Mouse (Mus musculus) heart, postnatal 10 days (tissue): ENCODE measurements at regions not wholly inside any gene's neighbourhood (a gene's known extent, or its start where the extent isn't known, plus 50 kb on each side); places are given as distances from the start of the nearest gene placed in this dataset.
"Not testable (repeated sequence)": the region's sequence is repeated elsewhere in the genome, so short reads cannot be mapped to it uniquely, and the experiment has no call there.

Experiments
- DNase-seq, 2 experiments: peaks; one replicate each; pipeline ENCODE4 v3.0.0; 2021
- intact Hi-C: fragments of 180-260 bp; cut with DNase I; formaldehyde crosslinking; loops from one replicate; pipeline ENCODE4 v1.15.1; 2025

DNA sequence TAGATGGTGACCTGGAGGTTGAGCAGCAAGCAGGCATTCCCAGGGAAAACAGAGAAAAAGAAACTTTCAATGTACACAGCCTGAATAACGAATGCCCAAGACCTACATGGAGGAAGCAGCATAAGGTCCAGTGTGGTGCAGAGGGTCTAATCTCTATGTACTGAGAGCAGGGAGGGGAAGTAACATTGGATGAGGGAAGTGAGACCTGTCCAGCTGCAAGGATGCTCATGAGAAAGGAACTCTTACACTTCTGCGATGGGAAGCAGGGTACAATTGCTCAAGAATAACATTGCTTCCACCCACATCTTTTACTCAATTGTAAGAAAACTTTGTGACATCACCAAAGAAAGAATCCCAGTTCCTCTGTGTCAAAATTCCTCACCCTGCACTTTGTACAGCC is 419.8 kb upstream of the Id2 start:
- intact Hi-C loops: no loop called here
- no peak for DNase-seq

DNA sequence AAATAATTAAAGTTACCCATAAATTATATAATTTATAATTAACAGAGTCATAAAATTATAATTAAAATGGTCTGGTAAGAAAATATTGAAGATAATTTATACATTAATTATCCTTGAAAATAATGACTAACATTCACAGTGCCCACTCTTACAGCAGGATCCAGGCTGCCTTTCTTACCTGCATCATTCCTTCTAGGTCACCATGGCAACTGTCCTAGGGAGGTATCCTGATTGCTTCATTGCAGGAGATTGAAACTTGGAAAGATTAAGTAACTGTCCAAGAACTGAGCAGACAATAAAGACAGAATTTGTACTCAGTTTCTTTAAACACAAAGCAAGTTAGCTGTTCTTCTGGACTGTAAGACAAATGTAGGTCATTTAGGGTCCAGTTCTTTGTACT is 416.7 kb upstream of the Id2 start:
- DNase-seq: no peak

DNA sequence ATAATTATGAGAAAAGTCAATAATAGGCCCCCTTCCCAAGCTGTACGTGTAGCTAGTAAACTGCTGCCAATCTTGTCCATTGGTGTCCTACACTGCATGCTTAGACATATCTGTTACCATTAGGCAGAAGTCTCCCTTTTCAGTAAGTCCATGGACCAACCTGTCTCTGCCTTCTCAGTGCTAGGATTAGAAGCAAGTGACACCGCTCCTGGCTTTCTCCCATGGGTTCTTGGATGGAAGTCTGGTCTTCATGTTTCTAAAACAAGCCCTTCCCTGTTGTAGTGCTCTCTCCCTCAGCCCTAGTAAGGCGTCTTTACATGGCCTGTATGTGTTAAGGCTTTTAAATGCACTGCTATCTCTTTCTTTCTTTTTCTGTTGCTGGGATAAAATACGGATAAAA is 412.7 kb upstream of the Id2 start:
- DNase-seq: no peak
- intact Hi-C loops: no loop called here

More for the DNA sequence above, 416.7 kb upstream of the Id2 start:
- intact Hi-C loops: no loop called here

DNA sequence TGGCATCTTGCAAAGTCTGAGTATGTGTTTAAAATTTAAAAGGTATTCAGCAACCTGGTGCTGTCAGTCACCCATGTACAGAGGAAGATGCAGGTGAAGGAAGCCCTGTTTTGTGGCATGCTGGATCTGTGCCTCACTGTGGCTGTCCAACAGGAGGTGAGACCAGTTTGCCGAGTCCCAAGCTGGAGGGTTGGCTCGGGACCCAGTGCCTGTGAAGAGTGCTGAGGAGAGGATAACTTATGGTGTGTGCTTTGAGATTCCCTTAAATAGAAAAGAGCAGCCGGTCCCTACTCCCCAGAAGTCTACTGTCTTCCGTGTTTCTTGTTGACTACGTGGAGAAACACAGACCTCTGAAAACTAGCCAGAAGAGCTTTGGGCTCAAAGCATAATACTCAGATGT is 396.3 kb upstream of the Id2 start:
- intact Hi-C loops: no loop called here
- no peak for DNase-seq

DNA sequence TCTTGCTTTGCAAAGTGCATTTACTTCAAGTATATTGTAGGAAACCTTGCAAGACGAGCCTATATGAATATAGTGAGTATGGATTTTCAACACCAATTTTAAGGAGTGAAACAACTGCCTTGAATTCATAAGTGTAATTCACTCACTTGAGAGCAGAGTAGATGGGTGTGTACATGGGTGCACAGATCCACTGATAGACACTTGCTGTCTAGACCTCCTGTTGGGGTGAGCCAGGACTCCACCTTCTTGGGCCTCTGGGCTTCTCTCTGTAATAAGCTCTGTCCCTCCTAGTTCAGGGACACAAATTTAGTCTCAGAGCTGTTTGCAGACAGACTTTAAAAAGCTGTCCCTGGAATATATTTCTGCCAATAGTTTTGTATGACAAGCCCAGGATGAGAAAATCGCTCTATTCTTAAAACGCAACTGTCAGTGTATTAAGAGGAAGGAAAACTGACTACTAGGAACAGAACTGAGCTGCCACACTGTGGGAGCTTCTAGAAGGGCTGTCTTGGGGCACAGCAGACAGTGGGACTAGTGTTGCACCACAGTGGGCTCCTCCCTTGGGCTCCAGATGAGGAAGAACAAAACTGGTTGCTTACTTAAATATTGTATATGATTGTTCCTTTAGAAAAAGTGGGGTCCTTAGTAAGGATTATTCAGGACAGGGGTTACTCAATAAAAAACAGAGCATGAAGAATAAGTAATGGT is 395.7 kb upstream of the Id2 start:
- DNase-seq: no peak
- intact Hi-C loops: no loop called here

DNA sequence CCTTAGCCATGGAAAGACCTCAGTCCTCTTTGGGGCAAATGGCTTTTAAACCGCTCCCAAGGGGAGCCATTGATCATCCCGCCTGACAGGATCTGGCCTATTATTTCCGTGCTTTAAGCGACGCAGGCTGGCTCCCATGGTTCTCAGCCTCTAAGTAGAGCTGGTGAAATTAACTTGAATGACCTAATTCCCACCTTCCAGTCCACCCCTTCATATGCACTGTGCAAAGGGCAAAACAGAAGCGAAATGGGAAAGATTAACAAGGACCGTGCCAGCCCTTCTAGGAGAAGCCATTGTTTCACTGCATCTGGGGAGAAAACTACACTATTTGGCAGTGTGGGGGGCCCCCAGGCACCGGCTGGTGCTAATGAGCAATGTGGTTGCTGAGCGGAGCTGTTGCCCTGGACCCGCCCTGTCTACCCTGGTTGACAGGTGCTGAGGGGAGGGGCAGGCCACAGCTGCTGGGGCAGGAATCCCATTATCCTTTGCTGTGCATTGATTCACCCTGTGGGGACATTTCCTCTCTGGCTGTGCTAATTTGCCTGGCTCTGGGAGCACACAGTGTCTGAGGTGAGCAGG is 378.3 kb upstream of the Id2 start:
- intact Hi-C loops: no loop called here
- no peak for DNase-seq

DNA sequence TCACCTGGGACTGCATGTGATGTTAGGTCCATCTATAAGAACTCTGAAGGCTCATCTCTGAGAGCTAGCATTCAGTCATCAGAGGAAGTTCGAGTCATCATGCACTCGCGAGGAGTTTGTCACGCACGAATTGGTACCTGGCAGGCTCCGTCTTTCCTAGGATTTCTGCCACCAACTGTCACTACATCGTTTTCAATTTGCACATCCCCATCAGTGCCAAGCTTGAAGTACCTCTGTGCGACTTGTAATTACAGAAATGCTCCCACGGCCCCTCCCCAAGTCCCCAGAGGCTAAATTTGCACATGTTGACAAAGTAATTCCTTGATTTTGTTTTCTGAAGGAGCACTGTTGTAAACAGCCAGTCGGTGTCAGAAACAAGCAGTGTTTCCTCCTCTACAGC is 372.2 kb upstream of the Id2 start:
- intact Hi-C loops: no loop called here
- DNase-seq: no peak

DNA sequence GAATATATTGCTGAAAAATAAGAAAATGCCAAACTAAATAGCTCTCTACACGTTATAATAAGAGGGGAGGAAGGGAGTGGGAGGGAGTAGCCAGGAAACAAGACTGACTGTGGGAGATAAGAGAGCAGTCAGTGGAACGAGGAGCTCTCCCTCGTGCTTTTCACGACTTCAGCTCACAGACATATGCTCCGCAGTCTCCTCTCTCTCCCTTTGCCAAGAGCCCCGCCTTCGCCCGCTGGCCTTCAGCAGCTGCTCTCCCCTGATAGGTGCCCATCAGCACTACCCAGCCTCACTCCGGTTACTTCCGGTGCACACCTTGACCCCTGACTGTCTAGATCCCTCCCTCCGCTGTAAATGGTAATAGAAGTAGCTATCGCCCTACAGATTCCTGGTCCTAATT is 370.8 kb upstream of the Id2 start:
- peak; percentile 32 to 41 for DNase-seq
- intact Hi-C loops: no loop called here

DNA sequence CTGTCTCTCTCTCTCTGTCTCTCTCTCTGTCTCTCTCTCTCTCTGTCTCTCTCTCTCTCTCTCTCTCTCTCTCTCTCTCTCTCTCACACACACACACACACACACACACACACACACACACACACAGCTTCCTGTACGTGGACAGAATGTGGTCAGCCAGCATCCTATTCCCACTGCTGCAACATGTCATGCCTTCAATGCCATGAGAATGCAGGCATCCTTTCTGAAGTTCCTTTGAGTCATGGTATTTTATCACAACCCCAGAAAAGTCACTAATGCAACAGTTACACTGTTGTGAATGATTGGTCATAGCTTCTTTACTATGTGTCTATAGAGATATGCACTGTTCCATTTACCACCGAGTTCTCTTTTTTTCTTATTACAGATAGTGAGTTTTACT is 365.8 kb upstream of the Id2 start:
- intact Hi-C loops, DNase-seq: not testable (repeated sequence)

DNA sequence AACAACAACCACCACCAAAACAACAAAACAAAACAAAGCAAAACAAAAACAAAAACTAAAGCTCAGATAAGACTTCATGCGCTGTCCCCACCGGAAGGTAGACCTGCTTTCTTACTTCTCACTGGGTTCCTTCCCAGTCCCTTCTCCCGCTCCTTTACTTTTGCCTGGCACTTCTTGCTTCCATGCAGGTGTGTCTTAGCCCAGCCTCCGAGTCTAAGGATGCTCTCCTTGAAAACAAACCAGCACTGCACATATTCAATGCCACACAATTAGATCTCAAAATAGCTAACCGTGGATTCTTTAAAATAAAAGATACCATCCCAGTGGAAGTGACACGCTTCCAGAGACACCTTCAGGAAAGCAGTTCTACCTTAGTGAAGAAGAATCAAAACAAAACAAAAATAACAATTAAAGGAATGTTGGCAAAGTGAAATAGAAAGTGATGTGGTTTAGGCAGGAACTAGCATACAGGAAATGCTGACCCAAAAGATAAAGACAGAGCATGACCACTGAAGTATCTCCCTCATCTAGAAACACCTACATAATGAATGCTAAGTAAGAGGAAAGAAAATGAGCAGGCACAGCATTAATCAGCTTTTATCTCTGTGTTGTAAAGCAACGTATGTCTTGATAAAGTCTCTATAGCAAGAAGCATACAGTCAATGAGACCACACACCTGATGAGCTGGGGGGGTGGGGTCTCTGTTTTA is 358.5 kb upstream of the Id2 start:
- DNase-seq: no peak
- intact Hi-C loops: no loop called here

DNA sequence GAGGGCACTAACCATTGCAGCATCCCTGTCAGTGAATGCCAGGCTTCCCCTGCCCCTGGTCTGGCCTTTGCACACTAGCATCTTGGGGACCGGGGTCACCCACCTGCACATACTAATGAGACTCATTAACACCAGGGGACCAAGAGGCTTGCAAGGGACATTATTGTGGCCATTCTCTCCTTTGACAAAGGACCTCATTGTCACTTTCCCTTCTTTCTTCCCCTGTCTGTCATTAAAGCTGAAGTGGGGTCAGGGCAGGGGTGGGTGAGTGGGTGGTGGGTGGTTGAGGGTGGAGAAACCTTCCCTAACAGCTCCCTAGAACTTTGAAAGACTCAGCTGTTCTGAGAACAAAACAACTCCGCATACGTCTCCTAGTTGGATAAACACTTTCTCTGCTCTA is 356.4 kb upstream of the Id2 start:
- intact Hi-C loops: no loop called here
- DNase-seq: no peak

DNA sequence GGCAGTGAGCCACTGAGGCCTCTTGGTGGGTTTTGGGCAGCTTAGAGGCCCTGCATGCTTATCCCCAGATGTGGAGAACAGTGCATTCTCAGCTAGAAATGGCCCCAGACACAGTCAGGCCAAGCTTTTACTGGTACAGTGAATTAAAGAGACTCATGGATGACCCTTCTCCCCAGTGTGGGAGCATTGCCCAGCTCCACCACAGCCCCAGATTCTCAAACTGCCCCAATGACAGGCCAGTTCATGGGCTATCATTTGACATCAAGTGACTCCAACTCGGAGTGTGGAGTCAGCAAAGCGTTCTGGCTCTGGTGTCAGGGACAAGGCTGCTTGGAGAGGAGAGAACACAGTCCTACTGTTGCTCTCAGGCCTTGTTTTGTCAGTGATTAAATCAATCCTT is 354.2 kb upstream of the Id2 start:
- intact Hi-C loops: no loop called here
- no peak for DNase-seq

DNA sequence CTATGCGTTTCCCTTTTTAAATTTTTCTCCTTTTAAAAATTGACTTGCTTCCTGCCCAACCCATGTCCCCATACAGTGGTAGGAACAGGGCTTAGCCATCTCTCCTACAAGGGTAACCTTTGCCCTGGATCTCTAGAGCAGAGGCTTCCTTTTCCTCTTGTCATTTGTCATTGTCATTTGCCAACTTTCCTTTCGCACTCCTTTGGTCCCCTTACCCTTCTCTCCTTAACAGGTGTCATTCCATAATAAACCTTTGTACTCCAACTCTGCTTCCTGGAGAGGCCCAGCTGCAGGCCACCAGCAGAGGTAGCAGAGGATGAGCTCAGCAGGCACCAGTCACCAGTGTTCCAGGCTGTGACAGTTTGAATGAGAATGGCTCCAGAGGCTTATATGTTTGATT is 347.4 kb upstream of the Id2 start:
- intact Hi-C loops: no loop called here
- DNase-seq: no peak

DNA sequence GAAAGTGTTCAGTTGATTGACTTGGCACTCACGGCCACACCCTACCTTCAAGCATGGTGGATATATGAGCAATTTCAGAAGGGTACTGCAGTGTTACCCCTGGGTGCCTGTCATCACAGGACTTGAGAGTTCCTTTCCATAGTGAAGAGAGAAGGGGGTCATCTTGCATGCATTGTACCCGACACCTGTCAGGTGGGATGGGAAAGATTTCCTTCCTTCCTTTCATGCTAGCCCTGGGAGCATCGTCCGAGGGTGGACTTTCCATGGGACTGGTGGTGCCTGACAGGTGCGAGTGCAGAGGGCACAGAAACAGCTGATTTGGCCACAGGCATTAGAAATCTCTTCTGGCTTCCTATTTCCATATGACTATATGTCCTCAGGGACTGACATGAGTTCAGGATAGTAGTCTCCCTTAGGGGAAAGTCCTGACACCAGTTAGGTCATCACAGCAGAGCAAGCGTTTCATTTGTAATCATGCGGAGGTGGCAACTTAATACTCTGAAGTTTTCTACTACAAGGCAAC is 342.1 kb upstream of the Id2 start:
- intact Hi-C loops: no loop called here
- no peak for DNase-seq

DNA sequence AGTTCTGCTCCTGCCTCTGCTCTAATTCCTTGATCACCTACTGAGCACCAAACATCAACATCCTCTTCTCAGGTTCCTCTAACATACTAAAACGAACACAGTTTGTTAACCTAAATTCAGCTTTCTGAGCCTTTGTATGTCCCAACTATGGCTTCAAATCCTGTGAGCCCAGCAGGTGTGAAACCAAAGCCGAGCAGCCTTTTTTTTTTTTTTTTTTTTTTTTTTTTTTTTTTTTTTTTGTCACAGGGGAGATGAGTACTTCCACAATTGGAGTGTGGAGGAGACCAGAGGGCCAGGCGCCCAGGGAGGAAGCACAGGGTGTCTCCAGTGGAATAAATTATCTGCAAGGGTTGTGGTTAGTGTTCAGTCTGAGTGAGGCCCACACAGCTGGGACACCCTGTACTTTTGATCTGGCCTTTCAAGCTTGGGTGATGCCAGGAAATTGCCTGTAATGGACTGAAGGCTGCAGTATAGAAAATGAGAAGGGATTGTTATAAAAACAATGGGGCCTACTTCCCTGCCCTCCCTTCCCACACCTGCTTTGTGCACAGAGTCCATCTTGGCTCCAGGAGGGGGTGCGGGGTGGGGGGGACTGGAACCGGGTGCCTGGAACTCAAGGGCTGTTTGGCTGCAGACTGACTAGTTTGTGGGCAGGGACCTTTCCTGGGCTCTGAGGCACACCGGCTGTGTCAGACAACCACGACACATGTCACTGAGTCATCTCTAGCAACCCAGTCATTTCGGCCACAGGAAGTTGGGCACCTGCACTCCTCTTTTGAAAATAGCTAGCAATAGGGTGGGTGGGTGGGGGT is 341.5 kb upstream of the Id2 start:
- peak in 1 of 2 experiments; percentile 12 for DNase-seq
- intact Hi-C loops: no loop called here

DNA sequence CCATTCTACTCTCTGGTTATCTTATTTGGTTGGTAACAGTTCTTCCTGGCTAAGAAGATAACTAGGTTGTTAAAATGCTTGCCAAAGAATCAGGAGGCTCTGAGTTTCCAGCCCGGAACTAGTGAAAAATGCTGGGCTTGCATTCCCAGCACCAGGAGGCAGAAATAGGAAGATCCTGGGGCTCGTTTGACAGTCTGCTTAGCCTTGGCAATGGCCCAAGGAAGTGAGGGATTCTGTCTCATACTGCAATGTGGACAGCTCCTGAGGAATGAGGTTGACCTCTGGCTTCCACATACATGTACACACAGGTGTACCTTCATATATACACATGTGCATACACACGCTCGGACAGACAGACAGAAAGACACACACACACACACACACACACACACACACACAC is 340.6 kb upstream of the Id2 start:
- intact Hi-C loops: loop anchor here (2.0 kb wide), 1 partner anchor 17 kb away; no protein-coding TSS in a partner anchor
- DNase-seq: peak in 1 of 2 experiments; percentile 26

DNA sequence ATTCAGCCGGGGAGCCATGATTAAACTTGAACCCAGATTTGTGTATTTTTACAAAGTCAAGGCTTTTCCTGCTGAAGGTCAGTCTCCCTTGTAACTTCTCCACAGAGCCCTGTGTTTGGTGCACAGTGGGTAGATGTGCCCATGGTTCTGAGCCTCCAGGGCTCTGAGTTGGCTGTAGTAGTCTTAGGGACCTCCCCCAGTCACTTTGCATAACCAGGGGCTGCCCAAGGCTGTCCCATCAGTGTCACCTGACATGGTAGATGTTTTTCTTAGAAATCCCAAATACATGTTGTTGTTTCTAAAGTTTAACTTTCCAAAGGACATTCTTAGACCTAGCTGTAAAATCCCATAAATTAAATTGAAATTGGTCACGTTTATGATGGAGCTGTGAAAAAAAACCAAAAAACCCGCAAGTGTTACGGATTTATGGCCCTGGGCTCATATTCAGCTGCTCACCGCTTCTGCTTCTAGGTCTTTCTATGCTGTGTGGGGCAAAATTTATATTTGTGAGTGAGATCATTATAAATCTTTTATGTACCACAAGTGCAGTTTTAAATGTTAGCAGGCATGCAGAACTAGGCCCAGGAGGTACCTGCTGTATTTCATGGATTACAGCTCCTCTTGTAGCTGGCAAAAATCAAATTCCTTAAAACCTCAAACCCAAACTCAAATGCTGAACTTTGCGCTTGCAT is 339.4 kb upstream of the Id2 start:
- intact Hi-C loops: loop anchor here (2.0 kb wide), 1 partner anchor 16 kb away; no protein-coding TSS in a partner anchor
- no peak for DNase-seq

DNA sequence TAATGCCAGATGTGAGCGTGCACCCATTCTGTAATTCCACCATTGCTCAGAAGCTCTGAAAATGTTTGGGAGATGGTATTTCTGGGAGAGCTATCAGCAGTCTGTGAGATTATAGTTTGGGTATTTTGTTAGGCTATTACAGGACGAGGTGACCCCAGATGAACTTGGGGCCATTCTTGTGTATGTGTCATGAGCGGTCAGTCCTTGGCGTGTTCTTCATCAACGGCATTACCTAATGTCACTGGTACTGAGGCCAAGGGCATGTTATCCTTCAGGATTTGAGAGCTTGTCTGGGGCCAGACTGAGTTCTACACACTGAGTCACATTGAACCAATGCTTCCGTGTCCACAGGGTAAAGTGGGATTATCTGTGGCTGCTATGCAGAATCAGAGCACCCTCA is 335.9 kb upstream of the Id2 start:
- DNase-seq: peak; percentile 29 to 32
- intact Hi-C loops: no loop called here

DNA sequence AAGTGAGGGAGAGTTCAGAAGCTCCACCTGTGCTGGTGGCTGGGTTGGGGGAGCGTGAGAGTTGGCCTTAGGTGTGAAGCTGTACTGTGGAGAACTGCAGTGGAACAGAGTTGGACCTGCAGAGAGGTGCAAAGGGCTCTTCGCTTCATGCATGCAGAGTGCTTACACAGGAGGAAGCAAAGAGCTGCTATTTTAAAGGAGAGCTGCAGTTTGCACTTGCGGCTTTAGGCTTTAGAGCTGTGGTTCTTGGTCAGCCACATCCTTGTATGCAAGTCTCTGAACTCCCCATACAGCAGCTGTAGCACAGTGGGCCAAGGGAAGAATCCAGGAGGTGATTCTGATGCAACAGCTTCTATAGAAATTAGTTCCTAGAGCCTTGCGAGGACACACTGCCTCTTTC is 334.0 kb upstream of the Id2 start:
- intact Hi-C loops: no loop called here
- no peak for DNase-seq

DNA sequence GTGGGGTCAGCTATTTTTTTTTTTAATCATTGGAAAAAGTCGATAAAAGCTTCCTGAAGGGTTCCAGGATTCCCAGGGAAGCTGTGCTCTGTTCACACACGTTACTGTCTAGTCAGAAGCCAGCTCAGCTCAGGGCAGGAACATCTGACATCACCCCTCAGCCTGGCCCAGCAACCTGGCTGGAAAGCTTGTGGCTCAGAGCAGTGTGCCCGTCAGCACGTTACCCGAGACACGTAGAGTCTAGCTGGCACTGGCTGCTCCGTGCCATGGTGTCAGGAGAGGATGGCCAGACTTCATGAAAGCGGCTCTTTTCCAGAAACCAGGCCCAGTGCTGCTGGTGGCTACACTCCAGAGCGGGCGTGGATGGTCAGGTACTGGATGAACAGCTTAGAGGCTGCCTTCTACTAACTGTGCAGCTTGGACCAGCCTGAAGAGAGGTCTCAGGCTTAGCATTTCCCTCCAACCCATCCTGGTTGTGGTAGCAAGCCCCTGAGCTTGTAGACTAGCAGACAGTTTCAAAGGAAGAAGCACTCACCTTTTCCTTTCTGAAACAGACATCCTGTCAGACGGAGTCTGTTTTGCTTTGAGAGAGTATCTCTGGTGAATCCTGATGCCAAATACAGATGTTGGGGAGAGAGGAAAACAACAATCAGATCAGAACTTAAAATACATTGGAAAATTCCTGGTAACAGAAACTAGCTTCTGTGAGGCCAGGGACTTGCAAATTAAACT is 331.1 kb upstream of the Id2 start:
- intact Hi-C loops: no loop called here
- DNase-seq: peak in 1 of 2 experiments; percentile 9
